Mouse (Mus musculus) layer of hippocampus, adult 9-10 months (tissue): ENCODE measurements at regions not wholly inside any gene's neighbourhood (a gene's known extent, or its start where the extent isn't known, plus 50 kb on each side); places are given as distances from the start of the nearest gene placed in this dataset.

Experiments used
- DNase-seq: peaks from one replicate; pipeline ENCODE4 v3.0.0; 2022; ENCODE audit warnings: low spot score

GRCm38 (mm10) chr1:81945236-81945635 lies 287.7 kb upstream of the Gm9747 start:
- DNase-seq = no peak

DNA sequence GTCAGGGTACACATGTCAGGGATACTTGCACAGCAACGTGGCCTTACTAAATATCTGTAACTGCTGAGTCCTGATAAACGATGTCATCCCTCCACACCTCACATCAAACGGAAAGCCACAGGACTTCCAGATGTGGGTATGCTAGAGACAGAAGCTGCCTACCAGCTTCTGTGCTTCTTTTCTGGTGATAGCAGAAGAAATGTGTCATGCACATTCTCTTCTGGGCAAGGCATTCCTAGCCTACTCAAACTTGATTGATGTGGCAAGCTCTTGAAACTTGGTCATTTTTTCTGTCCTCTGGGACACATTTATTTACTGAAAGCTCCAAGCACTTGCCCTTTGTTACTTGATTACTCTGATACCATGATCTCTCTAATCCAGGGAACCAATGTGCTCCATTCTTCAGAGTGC lies 282.8 kb upstream of the Gm9747 start:
- no peak for DNase-seq

DNA sequence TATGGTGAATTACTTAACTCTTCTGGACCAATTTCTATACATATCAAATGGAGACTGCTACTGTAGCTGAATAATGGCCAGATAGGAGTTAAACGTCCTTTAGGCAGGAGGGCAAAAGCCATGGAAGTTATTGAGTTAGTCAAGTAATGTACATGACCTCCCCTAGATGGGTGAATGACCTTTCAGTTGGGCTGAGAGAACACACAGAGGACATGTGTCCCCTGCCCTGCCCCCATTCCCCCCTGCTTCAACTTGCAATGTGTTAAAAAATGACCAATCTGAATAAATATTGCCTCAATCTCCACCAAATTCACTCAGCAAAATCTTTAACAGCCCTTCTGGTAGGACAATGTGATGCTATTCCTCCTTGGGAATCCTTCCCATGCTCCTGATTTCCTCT lies 282.1 kb upstream of the Gm9747 start:
- DNase-seq = no peak

DNA sequence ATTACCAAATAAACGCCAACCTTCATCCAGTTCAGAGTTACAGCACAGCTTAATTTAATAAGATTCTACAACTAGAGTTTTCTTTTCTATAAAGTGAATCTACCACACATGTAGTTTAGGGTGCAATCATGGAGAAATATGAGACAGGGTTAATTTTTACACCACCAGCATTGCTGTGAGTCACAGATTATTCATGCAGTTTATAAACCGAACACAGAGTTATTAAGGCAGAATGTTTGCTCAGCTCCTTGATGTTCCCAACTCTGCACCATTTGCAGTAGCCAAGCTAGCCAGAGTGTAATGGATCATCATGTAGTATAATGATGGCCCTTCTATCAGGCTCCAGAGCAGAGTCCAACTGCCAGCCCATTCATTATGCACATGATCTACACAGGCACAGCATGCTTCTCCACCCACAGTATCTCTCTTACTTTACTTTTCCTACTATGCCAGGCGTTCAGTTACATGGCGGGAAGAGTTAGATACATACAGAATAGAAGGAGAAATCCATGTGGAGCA lies 281.4 kb upstream of the Gm9747 start:
- DNase-seq = no peak

GRCm38 (mm10) chr1:81952095-81952494 lies 280.8 kb upstream of the Gm9747 start:
- no peak for DNase-seq

- DNase-seq = no peak
Observed at GRCm38 (mm10) chr1:81954507-81954906, 278.4 kb upstream of the Gm9747 start.

GRCm38 (mm10) chr1:81967062-81967461 lies 265.9 kb upstream of the Gm9747 start:
- no peak for DNase-seq

DNA sequence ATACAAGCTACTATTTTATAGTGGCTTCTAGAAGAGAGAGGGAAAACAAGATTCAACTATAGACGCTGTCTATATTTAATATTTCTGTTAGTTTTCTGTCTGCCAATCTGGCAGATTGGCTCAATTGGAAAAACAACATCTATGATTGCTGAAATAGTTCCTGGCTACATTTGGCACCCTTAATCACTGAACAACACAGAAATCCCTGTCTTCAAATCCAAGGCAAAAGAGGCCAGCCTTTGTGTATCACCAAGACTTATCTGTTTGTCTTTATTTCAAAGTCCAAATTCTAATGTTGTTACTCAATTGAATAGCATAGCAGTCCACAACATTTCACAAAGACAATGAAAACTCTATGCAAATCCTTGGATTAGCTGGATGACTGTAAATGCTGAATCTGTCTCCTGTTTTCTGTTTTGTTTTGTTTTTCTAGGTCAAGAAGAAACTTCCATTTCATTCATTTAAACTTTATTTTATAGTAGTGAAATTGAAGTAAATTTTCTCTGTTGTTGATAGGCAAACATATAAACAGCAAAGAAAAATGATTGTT lies 265.1 kb upstream of the Gm9747 start:
- no peak for DNase-seq

DNA sequence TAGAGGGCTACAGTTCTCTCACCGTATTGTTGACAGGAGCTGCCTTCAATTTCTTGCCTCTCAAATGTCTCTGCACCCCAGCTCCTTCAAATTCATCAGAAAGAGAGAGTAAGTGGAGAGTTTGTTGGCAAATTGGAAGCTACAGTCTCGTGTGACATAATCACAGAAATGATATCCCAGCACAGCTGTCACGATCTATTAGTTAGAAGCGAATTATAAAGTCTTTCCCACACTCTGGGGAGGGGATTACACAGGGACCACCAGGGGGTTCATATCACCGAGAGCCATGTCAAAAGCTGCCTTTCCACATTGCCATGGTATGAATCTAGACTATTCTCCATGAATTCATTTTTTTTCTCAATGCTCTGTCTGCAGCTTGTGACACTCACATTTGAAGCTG lies 260.3 kb upstream of the Gm9747 start:
- no peak for DNase-seq

GRCm38 (mm10) chr1:81973481-81973880 lies 259.4 kb upstream of the Gm9747 start:
- DNase-seq = no peak

DNA sequence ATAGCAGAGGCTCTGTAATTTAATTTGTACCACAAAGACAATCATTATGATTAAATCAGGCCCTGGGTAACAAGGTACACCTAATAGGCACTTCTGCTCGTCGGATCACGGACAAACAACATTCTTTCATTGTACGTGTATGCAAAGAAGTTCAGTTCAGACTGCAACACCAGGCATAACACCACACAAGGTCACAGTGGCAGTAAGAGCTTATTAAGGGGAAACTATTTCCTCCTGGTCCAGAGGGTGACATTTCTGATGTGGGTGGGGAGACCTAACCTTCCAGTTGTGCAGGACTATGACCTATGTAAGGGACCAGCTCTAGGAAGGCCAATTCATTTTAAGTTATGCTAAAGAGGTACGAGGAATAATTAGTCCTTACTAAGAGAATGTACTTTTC lies 225.0 kb upstream of the Gm9747 start:
- DNase-seq = no peak

DNA sequence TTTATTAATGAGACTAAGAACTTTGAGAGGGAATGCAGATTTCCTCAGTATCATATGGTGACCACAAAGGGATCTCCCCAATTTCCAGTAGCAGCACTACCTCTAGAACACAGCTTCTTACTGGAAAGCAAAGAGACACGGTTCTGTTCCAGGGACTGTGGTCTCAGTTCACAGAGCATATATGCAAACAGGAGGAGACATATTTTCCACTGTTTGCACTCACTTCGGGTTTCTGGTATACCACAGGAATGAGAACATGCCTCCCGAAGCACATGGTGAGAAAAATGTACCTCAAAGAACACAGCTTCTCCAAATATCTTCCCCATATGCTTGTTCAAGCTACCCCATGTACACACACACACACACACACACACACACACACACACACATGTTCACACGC lies 224.1 kb upstream of the Gm9747 start:
- DNase-seq = no peak

- DNase-seq = no peak
Observed at GRCm38 (mm10) chr1:82010995-82011394, 221.9 kb upstream of the Gm9747 start.

DNA sequence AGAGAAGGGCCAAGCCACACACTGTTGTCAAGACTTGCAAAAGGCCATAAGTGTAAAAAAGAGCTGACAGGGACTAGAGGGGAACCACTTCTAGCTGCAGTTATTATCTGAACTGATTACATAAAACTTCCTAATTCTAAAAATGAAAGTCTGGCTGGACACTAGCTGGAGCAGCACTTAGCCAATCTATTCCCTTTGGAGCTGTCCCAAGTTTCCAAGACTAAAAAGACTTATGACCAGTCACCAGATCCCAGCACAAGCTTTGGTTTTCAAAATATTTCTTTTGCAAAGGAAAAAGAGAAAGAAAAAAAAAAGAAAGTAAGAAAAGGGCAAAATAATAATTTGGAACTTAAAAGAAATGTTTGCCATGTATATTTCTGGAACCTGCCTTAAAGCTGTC lies 217.6 kb upstream of the Gm9747 start:
- DNase-seq = no peak

DNA sequence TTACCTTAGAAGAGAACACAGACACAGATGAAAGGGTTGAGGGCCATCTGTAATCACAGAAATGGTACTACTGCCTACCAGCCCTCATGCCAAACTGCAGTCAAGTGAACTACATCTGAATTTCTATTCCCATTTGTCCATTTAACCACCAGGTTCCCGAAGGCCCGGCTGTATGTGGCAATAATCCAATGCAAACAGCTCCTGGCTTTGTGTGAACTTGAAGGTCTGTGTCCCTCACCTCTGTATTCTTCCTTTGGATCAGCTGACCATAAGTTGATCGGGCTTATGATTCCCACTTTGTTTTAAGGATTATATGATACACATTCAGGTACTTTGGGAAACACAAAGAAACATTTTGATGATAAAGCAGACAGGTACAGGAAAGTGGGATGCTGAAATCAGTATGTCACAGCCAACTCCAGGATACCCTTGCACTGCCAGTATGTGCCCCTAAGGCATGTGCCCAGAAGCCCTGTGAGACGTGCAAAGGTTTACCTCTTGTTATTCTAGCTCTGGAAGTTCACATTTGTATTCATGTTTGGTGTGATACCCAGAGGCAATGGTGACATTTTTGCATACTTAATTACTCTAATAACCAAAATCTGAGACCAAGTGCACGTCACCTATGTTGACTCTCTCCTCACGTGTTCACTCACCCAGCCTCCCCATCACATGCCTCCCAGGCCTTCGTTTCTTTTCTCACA lies 214.1 kb upstream of the Gm9747 start:
- DNase-seq = no peak

DNA sequence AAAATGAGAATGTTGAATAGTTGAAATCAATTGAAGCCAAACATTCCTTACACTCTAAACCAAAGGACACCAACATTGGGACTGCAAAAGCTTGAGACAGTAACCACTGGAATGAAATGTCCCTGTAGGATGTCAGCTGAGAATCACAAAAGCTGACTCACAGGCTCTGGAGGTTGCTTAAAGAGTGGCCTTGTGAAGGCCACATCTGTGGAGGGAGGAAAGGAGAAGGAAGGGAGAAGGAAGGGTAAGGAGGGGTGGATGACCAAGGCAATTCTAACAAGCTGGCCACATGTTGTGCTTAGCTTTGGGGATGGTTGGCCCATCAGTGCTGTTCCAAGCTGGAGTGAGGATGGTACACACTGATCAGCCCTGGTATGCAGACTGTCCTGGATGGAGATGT lies 205.2 kb upstream of the Gm9747 start:
- DNase-seq = no peak

GRCm38 (mm10) chr1:82031130-82031529 lies 201.8 kb upstream of the Gm9747 start:
- DNase-seq = no peak

DNA sequence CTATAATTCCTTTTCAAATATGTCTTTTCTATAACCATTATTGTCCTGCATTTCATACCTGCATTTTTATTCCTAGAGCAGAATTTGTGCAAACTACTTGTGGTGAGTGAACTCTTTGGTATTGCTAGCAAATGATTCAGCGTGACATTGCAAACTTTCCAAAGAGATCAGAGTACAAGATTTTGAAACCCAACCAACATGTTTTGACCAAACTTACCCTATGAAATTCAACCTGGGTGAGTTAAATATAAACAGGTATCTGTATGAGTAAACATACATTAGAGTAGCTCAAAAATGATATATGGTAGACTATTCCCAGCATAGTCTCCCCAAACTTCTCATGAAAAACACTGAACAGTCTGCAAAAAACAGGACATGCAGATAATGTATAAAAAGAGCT lies 200.5 kb upstream of the Gm9747 start:
- no peak for DNase-seq

DNA sequence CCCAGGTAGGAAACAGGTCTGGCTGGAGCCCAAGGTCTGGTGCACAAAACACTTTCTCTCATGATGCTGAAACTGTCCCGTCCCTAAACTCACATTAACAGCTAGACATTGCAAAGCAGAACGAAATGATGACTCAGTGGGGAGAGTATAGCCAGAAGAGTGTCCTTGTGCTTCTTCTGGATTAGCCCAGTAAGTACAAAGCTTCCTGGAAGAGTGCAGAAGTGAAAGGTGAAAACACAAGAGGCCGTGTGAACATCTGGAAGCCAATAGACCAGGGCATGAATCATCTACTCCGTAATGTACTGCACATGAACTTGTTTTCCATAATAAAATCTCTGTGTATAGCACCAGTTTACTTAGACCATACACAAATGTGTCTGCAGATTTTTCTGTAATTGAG lies 194.7 kb upstream of the Gm9747 start:
- no peak for DNase-seq

DNA sequence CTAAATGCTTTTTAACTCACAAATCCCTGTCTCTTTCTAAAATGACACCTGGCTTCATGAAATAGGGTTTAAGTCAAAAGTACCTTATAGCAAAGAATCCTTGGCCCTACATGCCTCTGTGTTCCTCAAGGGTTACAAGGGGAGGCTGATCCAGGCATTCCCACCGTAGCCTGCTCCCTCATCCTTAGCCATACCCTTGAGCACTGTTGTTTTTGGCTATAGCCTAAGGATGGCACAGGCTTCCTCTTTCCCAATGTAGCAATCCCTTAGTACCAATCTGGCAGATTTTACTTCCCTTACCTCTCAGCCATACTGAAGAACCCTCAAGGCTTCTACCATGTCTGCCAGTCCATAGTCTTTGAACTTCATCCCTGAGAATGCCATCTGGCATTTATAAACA lies 194.2 kb upstream of the Gm9747 start:
- DNase-seq = no peak

DNA sequence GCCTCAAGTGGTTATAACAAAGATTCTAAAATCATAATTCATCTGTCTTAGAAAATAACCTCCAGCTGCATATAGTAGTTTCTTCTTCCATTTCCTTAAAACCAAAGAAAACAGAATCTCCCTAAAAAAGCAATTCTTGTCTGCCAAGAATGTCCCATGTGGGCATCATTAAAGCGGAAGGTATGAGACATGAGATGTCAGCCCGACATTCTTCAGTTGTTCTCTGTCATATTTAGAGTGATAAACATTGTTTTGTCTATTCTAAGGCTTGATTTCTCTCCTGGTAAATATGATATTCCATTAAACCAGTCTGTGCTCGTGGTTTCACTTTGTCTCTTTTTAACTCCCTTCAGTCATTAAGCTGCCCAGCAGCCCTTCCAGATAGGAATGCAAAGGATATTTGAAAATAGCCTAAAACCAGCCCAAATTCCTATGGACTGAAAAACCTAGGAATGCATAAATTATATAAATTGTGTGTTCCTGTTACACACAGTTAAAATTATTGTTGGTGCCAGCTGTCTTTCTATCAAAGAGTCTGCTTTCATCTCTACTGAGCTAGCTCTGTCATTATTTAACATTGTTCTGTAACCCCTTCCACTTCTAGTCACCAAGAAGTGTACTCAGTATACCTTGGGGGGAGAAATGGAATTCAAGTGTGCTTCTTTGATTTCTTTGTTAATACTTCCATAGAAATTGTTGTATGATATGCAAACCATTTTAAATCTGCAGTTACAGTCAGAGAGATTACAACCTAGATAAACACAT lies 191.4 kb upstream of the Gm9747 start:
- DNase-seq = no peak

GRCm38 (mm10) chr1:82042051-82042432 lies 190.9 kb upstream of the Gm9747 start:
- DNase-seq = no peak

GRCm38 (mm10) chr1:82042527-82042926 lies 190.4 kb upstream of the Gm9747 start:
- no peak for DNase-seq
